Mouse (Mus musculus) kidney, adult 11 months (tissue): ENCODE measurements around the gene Stx8.

Experiments
- DNase-seq: peaks from one replicate; pipeline ENCODE4 v3.0.0; 2022

Stx8 gene

DNA sequence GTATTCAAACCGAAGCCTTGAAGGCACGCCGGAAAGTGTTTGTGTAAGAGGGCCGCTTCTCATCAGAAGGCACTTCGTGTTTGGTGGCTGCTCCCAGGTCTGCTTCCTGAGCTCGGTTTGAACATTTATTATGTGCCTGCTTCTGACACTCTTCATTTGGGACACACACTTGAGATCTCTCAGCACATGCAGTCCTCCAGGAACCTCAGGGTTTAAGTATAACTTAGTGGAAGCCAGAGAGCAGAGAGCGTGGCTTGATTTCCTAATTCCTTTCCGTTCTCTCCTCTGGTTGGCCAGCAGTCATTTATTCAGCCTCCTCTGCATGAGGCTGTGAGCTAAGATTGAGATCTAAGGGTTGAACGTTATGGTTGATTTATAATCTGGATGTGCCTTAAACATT is 71.1 kb downstream of the Stx8 start:
- peak; percentile 21 for DNase-seq

DNA sequence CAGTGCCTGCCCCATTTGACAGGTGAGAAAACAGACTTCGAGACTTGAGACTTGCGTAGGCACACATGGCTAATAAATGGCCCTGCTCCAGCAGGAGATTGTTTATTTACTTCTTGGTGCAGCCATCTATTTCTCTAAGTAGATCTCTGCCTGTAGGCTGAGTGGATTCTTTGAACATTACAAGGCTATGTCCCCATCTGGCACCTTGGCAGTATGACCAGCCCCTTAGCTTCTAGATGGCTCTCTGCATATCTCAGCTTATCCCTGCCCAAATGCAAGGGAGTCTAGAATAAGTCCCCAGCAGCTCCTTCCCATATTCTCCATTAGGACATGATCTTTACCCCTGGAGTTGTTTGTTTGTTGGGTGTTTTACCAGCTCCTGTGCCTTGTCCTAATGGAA is 72.1 kb downstream of the Stx8 start:
- no peak for DNase-seq

DNA sequence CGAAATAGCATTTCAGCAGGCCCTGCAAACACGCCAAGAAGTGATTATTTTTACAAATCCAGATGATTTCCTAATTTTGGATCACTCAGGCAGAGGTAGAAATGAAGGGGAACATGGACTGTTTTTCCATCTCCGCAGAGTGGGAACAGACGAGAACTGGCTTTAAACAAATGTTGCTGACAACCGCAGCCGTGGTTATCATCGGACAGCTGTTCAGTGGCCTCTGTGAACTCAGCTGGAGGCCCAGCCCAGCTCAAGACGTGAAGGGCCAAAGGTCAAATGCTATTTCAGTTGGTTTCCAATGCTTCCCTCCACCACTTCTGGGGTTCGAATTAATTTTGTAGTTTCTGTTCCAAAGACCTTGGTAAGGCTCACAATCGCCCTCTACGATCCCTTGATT is 78.2 kb downstream of the Stx8 start:
- peak; percentile 36 for DNase-seq

DNA sequence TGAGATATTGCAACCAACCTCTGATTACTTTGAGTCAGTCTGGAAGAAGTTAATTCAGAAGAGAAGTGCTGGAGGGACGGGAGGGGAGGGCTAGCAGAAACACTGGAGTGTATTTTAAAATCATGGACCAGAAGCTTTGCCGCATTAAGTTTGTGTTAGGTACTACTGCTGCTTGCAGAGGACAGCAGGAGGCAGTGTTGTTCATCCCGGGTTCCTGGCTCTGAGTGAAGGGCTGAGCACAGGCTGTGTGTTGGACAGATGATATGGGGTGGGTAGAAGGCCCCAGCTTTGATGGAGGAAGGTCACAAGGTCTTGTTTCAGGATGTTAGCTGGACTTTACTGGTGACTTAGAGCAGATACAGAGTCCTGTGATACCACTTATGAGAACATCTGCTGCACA is 80.9 kb downstream of the Stx8 start:
- no peak for DNase-seq

- DNase-seq: no peak
Measured at GRCm38 (mm10) chr11:68049261-68050165, 83.5 kb downstream of the Stx8 start.

DNA sequence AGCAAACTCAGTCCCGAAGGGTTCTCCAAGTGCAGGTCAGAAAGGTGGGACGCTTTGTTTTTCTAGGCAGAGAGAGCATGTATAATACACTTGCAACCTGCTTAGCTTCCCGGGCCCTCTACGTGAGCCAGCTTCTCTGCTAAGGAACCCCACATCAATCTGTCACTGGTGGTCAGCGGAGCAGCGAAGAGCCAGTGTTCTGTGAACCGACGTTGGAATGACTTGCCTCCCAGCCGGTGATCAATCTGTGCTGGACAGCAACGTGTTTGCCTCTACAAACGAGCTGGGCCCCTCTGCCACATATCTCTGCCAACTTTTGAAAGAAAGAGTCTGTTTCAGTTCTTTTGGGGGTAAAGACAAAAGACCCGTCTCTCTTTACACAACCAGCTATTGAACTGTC is 84.7 kb downstream of the Stx8 start:
- DNase-seq: no peak

DNA sequence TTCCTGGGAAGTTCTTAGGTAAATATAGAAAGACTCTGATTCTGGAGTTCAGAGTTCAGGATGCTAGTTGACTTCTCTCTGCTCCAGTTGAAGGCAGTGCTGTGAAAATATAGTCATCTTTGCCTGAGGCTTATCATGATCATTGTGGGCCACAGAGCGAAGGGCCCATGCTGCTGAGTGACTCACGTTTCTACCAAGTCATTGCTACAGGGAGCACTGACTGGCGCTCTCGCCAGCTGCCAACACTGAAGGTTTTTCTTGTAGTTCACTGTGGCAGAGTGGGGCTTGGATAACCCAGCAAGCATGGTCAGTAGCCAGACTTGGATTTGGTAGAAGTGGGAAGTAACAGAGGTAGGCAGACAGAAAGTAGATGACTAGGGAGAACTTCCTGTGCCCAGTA is 85.3 kb downstream of the Stx8 start:
- no peak for DNase-seq

DNA sequence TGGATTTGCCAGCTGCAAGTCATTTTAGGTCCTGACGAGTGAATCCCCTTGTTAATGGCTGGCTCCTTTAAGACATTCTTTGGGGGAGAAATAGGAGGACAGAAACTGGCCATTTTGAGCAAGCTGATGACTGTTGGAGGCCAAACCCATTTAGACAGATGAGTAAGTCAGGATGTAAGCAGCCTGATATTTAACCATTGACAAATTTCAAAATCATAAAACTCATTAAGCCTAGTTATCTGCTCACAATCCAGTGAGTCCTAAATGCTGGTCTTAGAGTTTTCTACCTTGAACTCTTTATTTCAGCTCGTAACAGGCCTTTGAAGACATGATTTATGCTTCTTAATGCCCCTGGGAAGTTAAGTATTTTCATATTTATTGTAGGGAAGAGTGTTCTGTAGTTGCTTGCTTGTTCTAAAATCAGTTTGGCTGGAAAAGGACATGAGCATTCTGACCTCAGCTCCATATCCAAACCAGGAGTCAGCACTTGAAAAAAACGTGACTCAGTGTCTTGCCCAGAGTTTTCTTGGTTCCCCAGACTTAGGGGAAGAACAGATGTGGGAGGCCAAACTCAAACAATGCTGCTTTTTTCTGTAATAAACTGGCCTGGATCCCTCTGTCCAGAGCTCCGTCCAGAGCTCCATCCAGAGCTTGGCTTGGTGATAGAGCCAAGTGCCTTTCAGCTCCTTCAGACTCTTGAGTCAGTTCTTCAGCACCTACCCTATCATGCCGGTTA is 92.6 kb downstream of the Stx8 start:
- DNase-seq: no peak

- DNase-seq: no peak
Measured at GRCm38 (mm10) chr11:68060651-68061050, 94.7 kb downstream of the Stx8 start.

GRCm38 (mm10) chr11:68062116-68062515 is 96.1 kb downstream of the Stx8 start:
- DNase-seq: no peak

GRCm38 (mm10) chr11:68067806-68068205 is 101.8 kb downstream of the Stx8 start:
- no peak for DNase-seq

DNA sequence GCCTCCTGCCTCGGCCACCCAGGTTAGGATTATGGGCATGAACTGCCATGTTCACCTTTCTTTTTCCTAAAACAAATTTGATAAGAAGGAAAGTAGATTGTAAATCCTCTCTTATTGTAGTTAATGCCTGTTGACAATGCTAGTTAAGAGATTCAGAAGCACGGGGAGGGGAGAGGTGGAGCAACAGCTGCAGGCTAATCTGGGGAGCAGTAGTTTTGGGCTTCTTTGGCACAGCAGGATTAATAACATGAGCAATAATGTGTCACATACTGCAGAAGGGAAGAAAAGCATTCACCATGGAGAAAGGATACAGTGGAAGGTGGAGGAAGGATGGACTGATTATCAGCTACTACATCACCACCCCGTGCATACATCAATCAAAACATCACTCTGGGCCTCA is 104.1 kb downstream of the Stx8 start:
- DNase-seq: no peak

- no peak for DNase-seq
Measured at GRCm38 (mm10) chr11:68071836-68072235, 105.8 kb downstream of the Stx8 start.

GRCm38 (mm10) chr11:68072597-68073210 is 106.7 kb downstream of the Stx8 start:
- peak; percentile 14 for DNase-seq

- no peak for DNase-seq
Measured at GRCm38 (mm10) chr11:68074686-68075085, 108.7 kb downstream of the Stx8 start.

DNA sequence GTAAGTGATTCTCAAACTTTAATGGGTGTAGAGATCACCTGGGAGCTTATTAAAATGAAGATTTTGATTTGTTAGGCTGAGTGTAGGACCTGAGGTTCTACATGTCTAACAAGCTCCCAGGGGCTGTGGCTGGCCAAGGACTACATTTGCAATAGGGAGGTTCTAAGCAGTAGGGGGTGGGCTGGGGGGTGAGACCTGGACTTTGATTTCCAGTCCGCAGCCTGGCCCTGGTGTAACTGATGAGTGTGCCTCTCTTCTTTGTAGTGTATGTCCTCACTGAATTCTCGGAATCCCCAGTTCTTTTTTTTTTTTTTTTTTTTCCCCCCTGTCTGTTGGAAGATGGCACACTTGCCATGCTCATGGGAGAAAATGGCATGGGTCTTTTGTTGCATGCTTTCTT is 109.3 kb downstream of the Stx8 start:
- no peak for DNase-seq

DNA sequence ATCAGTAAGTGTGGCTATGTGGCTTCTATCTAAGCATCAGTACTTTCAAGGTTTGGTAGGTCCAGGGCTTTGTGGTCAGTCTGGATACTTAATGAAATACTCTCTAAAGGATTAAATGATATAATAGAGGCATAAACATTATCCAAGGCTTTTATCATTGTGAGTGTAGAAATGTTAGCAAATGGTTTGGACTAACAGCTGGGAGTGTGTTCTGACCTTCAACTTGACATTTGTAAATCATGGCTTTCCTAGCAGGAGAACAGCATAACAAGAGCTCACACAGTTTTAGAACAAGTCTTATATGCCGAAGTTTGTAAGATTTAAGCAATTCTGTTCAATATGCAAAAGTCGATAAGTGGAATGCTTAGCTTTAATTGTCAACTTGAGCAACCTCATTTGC is 113.8 kb downstream of the Stx8 start:
- DNase-seq: no peak

GRCm38 (mm10) chr11:68080999-68081398 is 115.0 kb downstream of the Stx8 start:
- no peak for DNase-seq

DNA sequence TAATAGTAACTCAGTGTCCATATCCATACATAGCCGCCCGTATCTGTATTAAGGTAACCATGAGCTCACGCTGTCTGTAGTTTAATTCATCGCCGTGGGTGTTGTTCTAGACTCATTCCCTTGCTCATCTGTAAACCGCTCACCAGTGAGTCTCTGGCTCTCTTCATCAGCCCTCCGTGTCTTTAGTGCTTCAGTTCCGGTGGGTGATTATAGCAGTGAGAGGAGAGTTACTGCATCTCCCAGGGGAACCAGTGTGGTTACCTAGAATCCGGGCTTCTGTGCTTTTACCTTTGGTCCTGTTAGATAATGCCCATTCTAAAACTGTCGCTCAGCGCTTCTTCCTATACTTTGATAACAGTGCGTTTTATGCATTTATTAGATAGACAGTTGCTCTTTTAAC is 116.8 kb downstream of the Stx8 start:
- no peak for DNase-seq

GRCm38 (mm10) chr11:68083562-68083961 is 117.6 kb downstream of the Stx8 start:
- no peak for DNase-seq

- DNase-seq: no peak
Measured at GRCm38 (mm10) chr11:68086221-68086620, 120.2 kb downstream of the Stx8 start.

- no peak for DNase-seq
Measured at GRCm38 (mm10) chr11:68089426-68089825, 123.4 kb downstream of the Stx8 start.

- no peak for DNase-seq
Measured at GRCm38 (mm10) chr11:68089885-68090592, 124.0 kb downstream of the Stx8 start.
